Mouse (Mus musculus): ENCODE data around the gene Erbb4.

GRCm38 (mm10) chr1:68047139-68047538, 1060.7 kb downstream of the Erbb4 start:
- no peak for TF ChIP-seq POLR2AphosphoS2 (IDR thresholded peaks at IDR 0.05; ENCODE audit: insufficient read length, low read depth)
- TF ChIP-seq POLR2A (IDR thresholded peaks at IDR 0.05; ENCODE audit: insufficient read length, low read depth): no peak
- TF ChIP-seq MAX (IDR thresholded peaks at IDR 0.05; ENCODE audit: low read depth): no peak
- TF ChIP-seq CEBPB (IDR thresholded peaks at IDR 0.05; ENCODE audit: insufficient read depth, poor library complexity, severe bottlenecking): no peak
- no peak for TF ChIP-seq MYOG (IDR thresholded peaks at IDR 0.05; ENCODE audit: control insufficient read depth in 1 of 3, insufficient read depth in 1 of 3, insufficient read length in 2 of 3, low read depth in 2 of 3)
- no peak for TF ChIP-seq TCF12 (IDR thresholded peaks at IDR 0.05; ENCODE audit: insufficient read depth, poor library complexity, severe bottlenecking)
- TF ChIP-seq USF1 (IDR thresholded peaks at IDR 0.05; ENCODE audit: low read depth): no peak
- TF ChIP-seq E2F4 (IDR thresholded peaks at IDR 0.05; ENCODE audit: insufficient read depth): no peak
- no peak for TF ChIP-seq REST (IDR thresholded peaks at IDR 0.05; ENCODE audit: insufficient read depth, insufficient read length)
- TF ChIP-seq MYOD1 (IDR thresholded peaks at IDR 0.05; ENCODE audit: control insufficient read depth in 1 of 3, insufficient read length in 2 of 3, low read depth in 2 of 3): no peak
